Comparison of ENCODE assay signal across 8 mouse cellular contexts in genomic region chr4:120855360-120856060, GRCm38 (mm10). TPM values are rescaled to one million over a fixed set of nuclear protein-coding genes. Genes with fewer than 3 reads are reported as not detected.
A peak's percentile ranks its signal among the peaks of the same experiment; 100 is the strongest.
DNase-seq lines count a peak whose midpoint lies in the region; ATAC-seq and TF ChIP-seq lines count a peak whose summit lies in the region.

No protein-coding gene starts in this region.

- H3K27me3 ChIP-seq in E14TG2a.4 (ENCODE audit: insufficient read depth, low read length), result peaks cover 19% of the 10 kb centered on the region
- no peaks in the 10 kb centered on the region for H3K27me3 ChIP-seq in forebrain, embryonic 16.5 days (replicated peaks; ENCODE audit: control insufficient read depth, insufficient read depth, low read length)
- peaks cover 80% of the 10 kb centered on the region for H3K27me3 ChIP-seq in liver, embryonic 13.5 days

- H3K4me2 ChIP-seq in forebrain, embryonic 16.5 days (ENCODE audit: low read length), result peak overlapping the region; percentile 78
- peak overlapping the region; percentile 85 for H3K4me2 ChIP-seq in liver, embryonic 13.5 days

- no peak for ATAC-seq in forebrain, embryonic 16.5 days
- no peak for ATAC-seq in liver, embryonic 13.5 days (ENCODE audit: low read depth)
- no peak for ATAC-seq in inflammation-experienced regulatory T-cells, adult 6 months
- no peak for ATAC-seq in megakaryocyte-erythroid progenitor cell, adult 5-6 weeks (replicated peaks; ENCODE audit: low FRiP score, low TSS enrichment, poor library complexity, severe bottlenecking)

- peaks cover 37% of the 10 kb centered on the region for H3K4me1 ChIP-seq in E14TG2a.4 (replicated peaks; ENCODE audit: low read depth, low read length)
- 0 out of 2 replicates have a peak, but pooled peaks cover 9% of the 10 kb centered on the region for H3K4me1 ChIP-seq in forebrain, embryonic 16.5 days (replicated peaks; ENCODE audit: control insufficient read depth, insufficient read depth, low read length)
- peaks cover 11% of the 10 kb centered on the region for H3K4me1 ChIP-seq in liver, embryonic 13.5 days (replicated peaks)

- peak overlapping the region; percentile 70 for H3K4me3 ChIP-seq in gastrocnemius, adult 2 months
- peak overlapping the region; percentile 93 for H3K4me3 ChIP-seq in E14TG2a.4 (replicated peaks; ENCODE audit: low read length)
- peak overlapping the region; percentile 64 for H3K4me3 ChIP-seq in forebrain, embryonic 16.5 days (replicated peaks; ENCODE audit: low read length)
- peak overlapping the region; percentile 66 for H3K4me3 ChIP-seq in liver, embryonic 13.5 days (replicated peaks)

- peak overlapping the region; percentile 74 for H3K9ac ChIP-seq in forebrain, embryonic 16.5 days (replicated peaks; ENCODE audit: low read depth, low read length)
- no peak overlapping the region for H3K9ac ChIP-seq in liver, embryonic 13.5 days

- no peak overlapping the region for H3K27ac ChIP-seq in gastrocnemius, adult 2 months
- H3K27ac ChIP-seq in forebrain, embryonic 16.5 days (ENCODE audit: low read length), result no peak overlapping the region
- H3K27ac ChIP-seq in liver, embryonic 13.5 days, result no peak overlapping the region

- H3K36me3 ChIP-seq in E14TG2a.4 (ENCODE audit: insufficient read depth, low read length), result no peaks in the 10 kb centered on the region; the same call in 1 of the 2 replicates
- no peaks in the 10 kb centered on the region for H3K36me3 ChIP-seq in forebrain, embryonic 16.5 days (ENCODE audit: control insufficient read depth, insufficient read depth)
- H3K36me3 ChIP-seq in liver, embryonic 13.5 days, result no peaks in the 10 kb centered on the region

- H3K9me3 ChIP-seq in E14TG2a.4 (ENCODE audit: low read length), result no peaks in the 10 kb centered on the region
- no peaks in the 10 kb centered on the region for H3K9me3 ChIP-seq in forebrain, embryonic 16.5 days (ENCODE audit: control insufficient read depth, low read length)
- no peaks in the 10 kb centered on the region for H3K9me3 ChIP-seq in liver, embryonic 13.5 days (replicated peaks)

- intact Hi-C loops in gastrocnemius, adult 2 months (cut with DNase I), result no loop called here

- WGBS in forebrain, embryonic 16.5 days, result 12% methylated on average over 7 of the region's 7 CpGs
- 29% methylated on average over 7 of the region's 7 CpGs for WGBS in liver, embryonic 13.5 days (ENCODE audit: insufficient replicate concordance)

- TF ChIP-seq CTCF in gastrocnemius, adult 2 months (IDR thresholded peaks at IDR 0.05), result no peak
- no peak for TF ChIP-seq CTCF in E14TG2a.4 (conservative IDR thresholded peaks at IDR 0.05; ENCODE audit: low read length)

- DNase-seq in gastrocnemius, adult 2 months, result no peak
- no peak for DNase-seq in gastrocnemius, adult 8-10 months (ENCODE audit: low spot score in 2 of 2)
- no peak for DNase-seq in liver, embryonic 13.5 days
- DNase-seq in adrenal gland, postnatal 14 days, result no peak

RNA-seq across cellular contexts. Expression of gene Rims3, which starts 0.9 kb away (rescaled TPM):
- total RNA-seq in gastrocnemius, adult 2 months (2021), result under 1 TPM in 1 of 2 experiments, not detected in 1; 0.03 TPM
- under 1 TPM in 2 of 4 experiments, not detected in 2; 0.02 to 0.11 TPM for total RNA-seq in gastrocnemius, adult 8-10 months (2022)
- 9.6 and 14.1 TPM in 2 replicates for polyA plus RNA-seq in forebrain, embryonic 16.5 days (2015; fragmentation: Nextera tagmentation; extraction: Ambion mirVana)
- 0.16 and 0.19 TPM in 2 replicates for polyA plus RNA-seq in liver, embryonic 13.5 days (2015; fragmentation: Nextera tagmentation; extraction: Ambion mirVana)
- polyA plus RNA-seq in inflammation-experienced regulatory T-cells, adult 6 months (2017; shearing (Covaris generic)), result 1 to 10 TPM in 2 of 3 experiments, under 1 TPM in 1; 0.58 to 1.1 (median 1.0) TPM
- 7.2 and 7.3 TPM in 2 replicates for total RNA-seq in adrenal gland, postnatal 14 days (2021)
- not detected in 2 replicates for total RNA-seq in megakaryocyte-erythroid progenitor cell, adult 5-6 weeks (2014; fragmentation: Nextera tagmentation)
- total RNA-seq in megakaryocyte-erythroid progenitor cell, adult 5-6 weeks (2017), result not detected in 2 replicates

RNA-seq across cellular contexts. Expression of gene Nfyc, which starts 24.1 kb away (rescaled TPM):
- 10 to 100 TPM; 45.2 to 47.9 TPM for total RNA-seq in gastrocnemius, adult 2 months (2021)
- total RNA-seq in gastrocnemius, adult 8-10 months (2022), result 10 to 100 TPM; 38.3 to 42.7 (median 38.3) TPM
- 96.5 and 107 TPM in 2 replicates for polyA plus RNA-seq in forebrain, embryonic 16.5 days (2015; fragmentation: Nextera tagmentation; extraction: Ambion mirVana)
- polyA plus RNA-seq in liver, embryonic 13.5 days (2015; fragmentation: Nextera tagmentation; extraction: Ambion mirVana), result 54.1 and 60.4 TPM in 2 replicates
- 10 to 100 TPM; 56.4 to 70.1 (median 67.4) TPM for polyA plus RNA-seq in inflammation-experienced regulatory T-cells, adult 6 months (2017; shearing (Covaris generic))
- 58.8 and 74.3 TPM in 2 replicates for total RNA-seq in adrenal gland, postnatal 14 days (2021)
- 66.1 and 69.9 TPM in 2 replicates for total RNA-seq in megakaryocyte-erythroid progenitor cell, adult 5-6 weeks (2014; fragmentation: Nextera tagmentation)
- 39.0 and 74.5 TPM in 2 replicates for total RNA-seq in megakaryocyte-erythroid progenitor cell, adult 5-6 weeks (2017)
